Mouse (Mus musculus): ENCODE results near the gene Sash1.
"Not testable (repeated sequence)": the region's sequence is repeated elsewhere in the genome, so short reads cannot be mapped to it uniquely, and the experiment has no call there.

Gene Sash1

GRCm38 (mm10) chr10:8757429-8757931 is 128.4 kb downstream of the Sash1 start:
- peak; percentile 41 to 55 for DNase-seq (ENCODE audit: low spot score in 2 of 2)

GRCm38 (mm10) chr10:8756604-8757354 is 129.1 kb downstream of the Sash1 start:
- DNase-seq (ENCODE audit: low spot score in 2 of 2), result peak in 1 of 2 experiments; percentile 44

GRCm38 (mm10) chr10:8753377-8753776 is 132.5 kb downstream of the Sash1 start:
- no peak for DNase-seq (ENCODE audit: low spot score in 2 of 2)

- peak; percentile 82 to 85 for DNase-seq (ENCODE audit: low spot score in 2 of 2)
Observed at GRCm38 (mm10) chr10:8752436-8752835, 133.4 kb downstream of the Sash1 start.

GRCm38 (mm10) chr10:8749537-8749936 is 136.3 kb downstream of the Sash1 start:
- DNase-seq (ENCODE audit: low spot score in 2 of 2), result no peak

- DNase-seq (ENCODE audit: low spot score in 2 of 2), result no peak
Observed at GRCm38 (mm10) chr10:8747450-8748212, 138.2 kb downstream of the Sash1 start.

GRCm38 (mm10) chr10:8746082-8746696 is 139.7 kb downstream of the Sash1 start:
- DNase-seq (ENCODE audit: low spot score in 2 of 2), result no peak

- DNase-seq (ENCODE audit: low spot score in 2 of 2), result peak; percentile 27 to 37
Observed at GRCm38 (mm10) chr10:8742872-8743271, 143.0 kb downstream of the Sash1 start.

- DNase-seq (ENCODE audit: low spot score in 2 of 2), result no peak
Observed at GRCm38 (mm10) chr10:8741505-8741904, 144.4 kb downstream of the Sash1 start.

GRCm38 (mm10) chr10:8740797-8741196 is 145.1 kb downstream of the Sash1 start:
- DNase-seq (ENCODE audit: low spot score in 2 of 2), result no peak

GRCm38 (mm10) chr10:8729387-8730337 is 156.2 kb downstream of the Sash1 start:
- peak in 1 of 2 experiments; percentile 33 for DNase-seq (ENCODE audit: low spot score in 2 of 2)

- no peak for DNase-seq (ENCODE audit: low spot score in 2 of 2)
Observed at GRCm38 (mm10) chr10:8719345-8719744, 166.5 kb downstream of the Sash1 start.

- no peak for DNase-seq (ENCODE audit: low spot score in 2 of 2)
Observed at GRCm38 (mm10) chr10:8718831-8719230, 167.0 kb downstream of the Sash1 start.

GRCm38 (mm10) chr10:8717171-8717570 is 168.7 kb downstream of the Sash1 start:
- DNase-seq (ENCODE audit: low spot score in 2 of 2), result no peak

- peak; percentile 46 to 59 for DNase-seq (ENCODE audit: low spot score in 2 of 2)
Observed at GRCm38 (mm10) chr10:8715679-8716284, 170.1 kb downstream of the Sash1 start.

GRCm38 (mm10) chr10:8696636-8697035 is 189.2 kb downstream of the Sash1 start:
- not testable (repeated sequence) for DNase-seq (ENCODE audit: low spot score in 2 of 2)

- DNase-seq (ENCODE audit: low spot score in 2 of 2), result no peak
Observed at GRCm38 (mm10) chr10:8693996-8694500, 191.8 kb downstream of the Sash1 start.

GRCm38 (mm10) chr10:8693561-8693960 is 192.3 kb downstream of the Sash1 start:
- DNase-seq (ENCODE audit: low spot score in 2 of 2), result no peak

GRCm38 (mm10) chr10:8692531-8692930 is 193.3 kb downstream of the Sash1 start:
- DNase-seq (ENCODE audit: low spot score in 2 of 2), result no peak

GRCm38 (mm10) chr10:8686219-8686618 is 199.7 kb downstream of the Sash1 start:
- no peak for DNase-seq (ENCODE audit: low spot score in 2 of 2)

All from heart, adult 9 months (tissue).